10 mouse cellular contexts compared by ENCODE assay signal in genomic region chr3:130579501-130579900, GRCm38 (mm10). TPM values are rescaled to one million over a fixed set of nuclear protein-coding genes. Genes with fewer than 3 reads are reported as not detected.
DNase-seq lines count a peak whose midpoint lies in the region; ATAC-seq and TF ChIP-seq lines count a peak whose summit lies in the region.
"Had no signal": no experiment of that assay in that cellular context is flagged by ENCODE, and none has a peak within 500 bp of the region (broad histone marks: within the 10 kb centered on the region; RNA-seq: fewer than 3 reads in every experiment).

No protein-coding gene starts in this region.

- no peaks in the 10 kb centered on the region for H3K4me1 ChIP-seq in cerebellum, adult 2 months (ENCODE audit: control insufficient read depth, insufficient read depth, low read length)

- WGBS in cerebellum, adult 2 months: 30% methylated on average over 17 of the region's 17 CpGs

- no peak for TF ChIP-seq POLR2A in cerebellum, adult 2 months (IDR thresholded peaks at IDR 0.05; ENCODE audit: borderline replicate concordance, insufficient read depth, low read length)

- no peak overlapping the region for H3K4me3 ChIP-seq in cerebellum, adult 2 months (replicated peaks; ENCODE audit: insufficient read depth, low read depth, low read length)

- no peak for TF ChIP-seq CTCF in cerebellum, adult 2 months (IDR thresholded peaks at IDR 0.05; ENCODE audit: borderline replicate concordance, insufficient read depth, low read depth, low read length)

- DNase-seq in cerebellum, postnatal 10 days: peak; percentile 62 to 69
- DNase-seq in cerebellum, adult 2 months: no peak
- peak; percentile 13 for DNase-seq in kidney, adult 18-20 months
- no peak for DNase-seq in kidney, postnatal 14 days
- DNase-seq in forelimb bud, embryonic 11.5 days (ENCODE audit: low read depth, low spot score): peak; percentile 41
- peak; percentile 10 for DNase-seq in lung, postnatal 14 days
- DNase-seq in adrenal gland, postnatal 10 days: no peak
- DNase-seq: layer of hippocampus, postnatal 36 days had no signal

- no peak for ATAC-seq in megakaryocyte, adult 5-6 weeks (ENCODE audit: poor library complexity, severe bottlenecking)

- H3K27ac ChIP-seq in cerebellum, adult 2 months (ENCODE audit: insufficient read depth, low read length): no peak overlapping the region
- H3K27ac ChIP-seq: macrophage had no signal

- no peaks in the 10 kb centered on the region for H3K27me3 ChIP-seq in cerebellum, adult 2 months (ENCODE audit: control insufficient read depth, insufficient read depth, low read length)

RNA-seq across cellular contexts. Expression of gene Etnppl, which starts 37.7 kb away (rescaled TPM):
- polyA plus RNA-seq in cerebellum, adult 2 months (2012; rRNA removed): 35.0 and 37.9 TPM in 2 replicates
- total RNA-seq in adrenal gland, postnatal 10 days (2021): 1 to 10 TPM; 3.2 to 7.6 TPM
- total RNA-seq in megakaryocyte, adult 5-6 weeks (2015): not detected in 2 replicates
- not detected in 2 replicates for total RNA-seq in megakaryocyte, adult 5-6 weeks (2017)
- polyA plus RNA-seq: macrophage had no signal

Comparison
In these comparisons a context has a peak if more than half of its experiments do, and no peak if none do; other contexts are left out.
1. DNase-seq: peak in cerebellum, postnatal 10 days (2 of 2), kidney, adult 18-20 months (single experiment), forelimb bud, embryonic 11.5 days (single experiment) and lung, postnatal 14 days (single experiment); none in cerebellum, adult 2 months (0 of 2), kidney, postnatal 14 days (single experiment) and adrenal gland, postnatal 10 days (single experiment).
2. RNA of gene Etnppl, which starts 37.7 kb away (total RNA-seq): 3.2 to 7.6 TPM in adrenal gland, postnatal 10 days; not detected in megakaryocyte, adult 5-6 weeks; every median in the first group is over 4 times any median in the second.